Mouse (Mus musculus): ENCODE data around the gene Zfp646.

DNA sequence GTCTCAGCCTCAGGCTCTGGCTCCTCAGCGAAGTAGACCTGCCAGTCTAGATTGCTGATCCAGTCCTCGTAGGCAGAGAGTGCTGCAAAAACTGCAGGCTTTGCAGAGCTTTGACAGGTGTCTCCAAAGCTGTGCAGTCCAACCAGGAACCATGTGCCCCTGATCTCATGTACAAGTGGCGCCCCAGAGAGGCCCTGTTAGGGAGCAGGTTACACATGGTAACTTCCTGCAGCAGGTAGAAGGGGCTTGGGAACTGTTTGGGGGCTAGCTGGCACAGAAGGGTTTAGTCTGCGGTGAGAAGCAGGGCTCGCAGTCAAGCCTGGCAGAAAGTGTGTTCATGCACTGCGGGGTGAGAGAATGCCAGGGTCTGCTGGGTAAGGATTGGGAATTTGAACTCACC is 10.5 kb downstream of the Zfp646 start:
- TF ChIP-seq RAD21 (IDR thresholded peaks at IDR 0.05; ENCODE audit: low read depth, low read length) (no peak), ZKSCAN1 (IDR thresholded peaks at IDR 0.05; ENCODE audit: borderline replicate concordance, low read depth, low read length) (no peak), CTCF (conservative IDR thresholded peaks at IDR 0.05 in 1 of 2, IDR thresholded peaks at IDR 0.05 in 1 of 2; ENCODE audit: low read depth in 2 of 2, low read length in 2 of 2) (no peak), USF2 (conservative IDR thresholded peaks at IDR 0.05; ENCODE audit: low read depth, low read length) (no peak), CHD1 (IDR thresholded peaks at IDR 0.05; ENCODE audit: low read depth, low read length) (no peak), POLR2A (IDR thresholded peaks at IDR 0.05; ENCODE audit: low read depth, low read length) (no peak), ZNF384 (IDR thresholded peaks at IDR 0.05; ENCODE audit: low read depth, low read length) (no peak), MAX (IDR thresholded peaks at IDR 0.05; ENCODE audit: low read length) (no peak), HCFC1 (IDR thresholded peaks at IDR 0.05; ENCODE audit: low read depth, low read length) (no peak)

All from CH12.LX (cell line).